Mouse (Mus musculus) duodenum, adult 2 months (tissue): ENCODE results near the gene Plxnc1. TPM values are rescaled to one million over a fixed set of nuclear protein-coding genes. Genes with fewer than 3 reads are reported as not detected.

Experiments
- polyA plus RNA-seq: library from polyadenylated mRNA; depleted of rRNA; stranded (reverse); fragments of >200 nt; gene quantifications from 2 replicates; pipeline ENCODE4 v1.2.3, GENCODE M21; 2012; ENCODE audit warnings: low replicate concordance; rRNA removed

The Plxnc1 gene
- polyA plus RNA-seq, result 0.19 and 0.25 TPM in 2 replicates

DNA sequence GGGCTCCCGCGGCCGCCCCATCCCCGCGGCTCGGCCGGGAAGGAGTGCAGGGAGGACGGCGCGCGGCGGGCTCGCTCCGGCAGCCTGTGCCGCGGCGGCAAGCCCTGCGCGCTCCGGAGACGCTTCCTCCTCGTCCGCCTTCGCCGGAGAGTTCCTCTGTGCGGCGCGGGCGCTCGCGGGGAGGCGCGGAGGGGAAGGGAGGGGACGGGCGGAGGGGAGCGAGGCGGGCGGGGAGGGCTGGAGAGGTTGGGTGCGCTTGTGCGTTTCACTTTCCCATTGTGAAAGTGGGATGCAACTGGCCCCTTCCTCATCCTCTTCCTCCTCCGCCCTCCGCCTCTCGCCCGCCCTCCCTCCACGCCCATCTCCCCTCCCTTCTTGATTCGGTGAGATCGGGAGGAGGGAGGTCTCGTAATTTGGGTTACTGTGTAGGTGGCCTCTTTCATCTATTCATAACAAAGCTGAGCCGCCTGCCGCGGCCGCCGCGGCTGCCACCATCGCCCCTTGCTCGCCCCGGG, at the start of gene Plxnc1:
Gene Plxnc1, minus strand, starts transcription at position 145 of the 515 bp plus-strand sequence.

